Mouse (Mus musculus): ENCODE results near the gene Lmbrd2.
"Not testable (repeated sequence)": the region's sequence is repeated elsewhere in the genome, so short reads cannot be mapped to it uniquely, and the experiment has no call there.

Lmbrd2 gene

DNA sequence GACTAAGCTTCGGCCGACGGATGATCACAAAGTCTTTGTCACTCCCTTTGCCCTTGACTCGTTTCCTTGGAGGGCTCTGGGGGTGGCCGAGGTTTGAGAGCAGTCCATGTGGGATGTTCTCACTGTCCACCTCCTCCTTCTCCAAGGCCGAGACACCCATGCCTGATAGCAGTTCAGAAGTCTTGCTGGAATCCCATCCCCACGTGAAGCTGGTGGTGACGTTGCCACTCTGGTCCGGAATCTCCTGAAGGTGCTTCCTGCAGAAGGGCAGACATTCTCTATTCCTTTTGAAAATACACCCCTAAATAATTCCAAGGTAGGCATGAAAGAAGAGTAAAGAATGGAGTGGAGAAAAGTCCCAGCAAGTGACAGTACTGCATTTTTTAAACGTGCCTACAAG lies 903 bp upstream of the Lmbrd2 start:
- peak; percentile 47 for DNase-seq

DNA sequence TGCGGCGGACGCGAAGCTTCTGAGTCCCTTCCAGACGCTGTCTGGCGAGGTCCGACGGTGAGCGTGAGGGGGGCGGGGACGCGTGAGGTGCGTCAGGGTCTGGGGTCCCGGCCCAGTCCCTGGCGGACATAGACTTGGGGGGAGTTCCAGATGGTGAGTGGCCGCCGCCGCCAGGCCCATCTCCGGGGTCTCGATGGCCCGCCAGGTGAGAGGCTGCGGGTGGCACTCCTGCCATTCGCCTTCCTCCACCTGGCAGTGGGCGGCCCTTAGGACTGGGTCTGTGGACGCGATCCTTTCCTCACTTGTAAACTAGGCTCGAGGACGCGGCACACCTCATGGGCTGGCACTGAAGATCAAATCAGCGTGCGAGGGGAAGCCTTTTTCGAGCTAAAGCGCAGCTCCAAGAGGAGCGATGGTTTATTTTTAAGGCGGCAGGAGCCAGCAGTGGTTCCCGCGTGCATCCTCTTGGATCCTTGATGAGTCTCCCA lies 378 bp downstream of the Lmbrd2 start:
- DNase-seq: no peak

DNA sequence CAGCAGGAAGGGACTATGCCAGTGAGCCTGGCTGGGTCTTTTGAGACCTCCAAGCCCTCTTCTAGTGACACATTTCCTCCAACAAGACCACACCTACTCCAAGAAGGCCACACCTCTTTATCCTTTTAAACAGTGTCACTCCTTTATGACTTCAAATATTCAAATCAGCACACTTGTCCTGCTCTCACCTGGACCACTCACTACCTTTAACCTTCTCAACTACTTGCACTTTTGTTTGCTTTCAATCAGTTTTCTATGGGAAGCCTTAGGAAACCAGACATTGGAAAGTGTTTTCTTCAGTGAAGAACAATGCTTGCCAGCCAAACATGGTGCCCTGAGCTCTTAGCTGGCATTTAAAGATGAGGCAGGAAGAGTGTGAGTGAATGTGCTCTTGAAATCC lies 15.0 kb downstream of the Lmbrd2 start, which contains the start of gene Skp2:
TSS of gene Skp2 (minus strand) at position 101 of the 400 bp plus-strand sequence.
- no peak for DNase-seq

DNA sequence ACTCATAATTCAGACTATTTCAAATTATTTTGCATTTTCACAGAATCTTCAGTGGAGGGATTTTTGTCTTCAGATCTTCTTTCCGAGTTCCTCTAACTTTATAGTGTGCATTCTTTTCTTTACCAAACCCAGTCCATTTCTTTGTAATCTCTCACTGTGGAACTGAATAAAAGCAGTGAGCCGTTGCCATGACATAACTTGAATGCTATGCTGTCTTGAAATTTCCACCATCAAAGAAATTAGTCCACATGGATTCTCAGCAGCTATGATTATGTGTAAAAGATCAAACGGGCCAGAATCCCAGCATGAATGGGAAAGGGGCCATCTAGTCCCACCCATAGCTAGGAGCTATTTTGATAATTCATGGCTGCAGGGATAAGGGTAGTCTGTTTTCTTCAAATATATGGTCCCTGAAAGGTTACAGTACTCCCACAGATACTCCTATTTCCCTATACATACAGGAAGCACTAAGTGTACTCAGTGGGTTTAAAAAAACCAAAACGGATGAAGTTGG lies 22.3 kb downstream of the Lmbrd2 start:
- no peak for DNase-seq

DNA sequence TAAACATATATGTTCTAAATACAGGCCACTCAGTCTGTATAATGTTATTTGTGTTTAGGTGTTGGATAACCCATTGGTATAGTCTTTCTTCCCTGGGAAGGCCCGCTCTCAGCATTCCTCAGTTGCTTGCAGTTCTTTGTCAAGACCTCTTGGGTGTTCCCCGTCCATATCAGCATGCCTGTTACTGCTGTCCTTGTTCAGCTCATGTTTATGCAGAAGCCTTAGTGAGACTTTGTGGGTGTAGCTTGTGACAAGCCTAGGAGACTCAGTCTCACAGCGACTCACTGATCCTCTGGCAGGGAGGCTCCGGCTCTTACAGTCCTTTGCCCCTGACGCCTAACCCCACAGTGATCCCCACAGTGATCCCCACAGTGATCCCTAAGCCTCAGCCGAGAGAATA lies 23.8 kb downstream of the Lmbrd2 start:
- no peak for DNase-seq

DNA sequence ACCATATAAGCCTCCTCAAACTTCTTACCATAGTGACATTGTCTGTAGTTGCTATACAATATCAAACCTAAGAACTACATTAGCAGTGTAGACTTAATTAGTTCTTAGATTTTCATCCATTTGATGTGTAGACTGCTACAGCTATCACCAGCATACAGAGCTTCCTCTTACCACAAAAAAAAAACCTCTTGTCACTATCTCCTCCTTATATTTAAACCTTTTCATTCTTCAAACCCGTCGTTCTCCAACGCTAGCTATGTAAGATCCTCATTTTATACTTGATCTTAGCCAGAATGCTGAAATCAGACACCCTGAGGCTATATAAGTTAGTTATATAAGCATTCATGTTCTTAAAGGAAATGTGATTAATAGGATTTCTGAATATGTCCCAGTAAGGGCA lies 36.7 kb downstream of the Lmbrd2 start:
- no peak for DNase-seq

DNA sequence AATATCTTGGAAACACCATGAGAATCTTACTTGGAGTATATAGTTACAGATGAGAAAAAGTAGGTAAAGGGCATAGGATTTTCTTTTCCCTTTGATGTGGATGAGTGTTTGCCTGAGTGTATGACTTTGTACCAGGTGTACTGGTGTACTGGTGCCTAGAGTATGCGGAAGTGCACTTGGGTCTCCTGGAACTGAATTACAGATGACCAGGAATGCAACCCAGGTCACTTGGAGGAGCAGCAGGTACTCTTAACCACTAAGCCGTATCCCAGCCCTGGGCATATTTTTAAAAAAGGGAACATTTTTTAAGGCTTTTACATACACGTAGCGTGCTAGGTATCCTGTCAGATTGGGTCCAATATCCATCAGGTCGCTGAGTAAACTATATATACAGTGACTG lies 43.6 kb downstream of the Lmbrd2 start:
- no peak for DNase-seq

DNA sequence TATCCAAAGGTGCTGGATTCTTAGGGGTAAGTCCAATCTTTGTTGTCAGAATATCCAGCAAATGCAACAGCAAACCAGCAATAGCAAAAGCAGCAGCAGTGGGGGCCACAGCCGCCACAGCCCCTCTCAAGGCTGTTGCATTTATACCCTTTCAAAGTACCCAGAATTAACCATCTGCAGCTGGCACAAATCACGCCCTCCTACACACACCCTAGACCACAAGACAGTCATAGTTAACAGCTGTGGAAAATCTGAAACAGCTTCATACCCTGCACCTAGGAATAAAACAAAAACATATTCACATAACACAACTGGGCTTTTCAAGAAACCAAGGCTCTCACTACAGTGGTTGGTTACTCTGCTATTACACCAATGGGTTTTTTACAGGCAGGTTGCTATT lies 49.4 kb downstream of the Lmbrd2 start:
- DNase-seq: no peak

DNA sequence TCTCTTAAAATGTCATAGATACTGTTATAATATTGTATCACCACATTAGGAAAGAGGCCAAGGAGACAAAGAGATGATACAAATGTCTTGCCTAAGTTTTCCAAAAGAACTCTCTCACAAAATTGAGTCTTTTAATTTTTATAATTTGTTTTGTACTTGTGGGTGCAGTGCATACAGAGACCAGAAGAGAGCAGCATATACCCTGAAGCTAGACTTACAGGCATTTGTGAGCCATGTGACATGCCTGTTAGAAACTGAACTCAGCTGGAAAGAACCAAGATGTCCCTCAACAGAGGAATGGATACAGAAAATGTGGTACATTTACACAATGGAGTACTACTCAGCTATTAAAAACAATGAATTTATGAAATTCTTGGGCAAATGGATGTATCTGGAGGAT lies 52.3 kb downstream of the Lmbrd2 start:
- DNase-seq: not testable (repeated sequence)

DNA sequence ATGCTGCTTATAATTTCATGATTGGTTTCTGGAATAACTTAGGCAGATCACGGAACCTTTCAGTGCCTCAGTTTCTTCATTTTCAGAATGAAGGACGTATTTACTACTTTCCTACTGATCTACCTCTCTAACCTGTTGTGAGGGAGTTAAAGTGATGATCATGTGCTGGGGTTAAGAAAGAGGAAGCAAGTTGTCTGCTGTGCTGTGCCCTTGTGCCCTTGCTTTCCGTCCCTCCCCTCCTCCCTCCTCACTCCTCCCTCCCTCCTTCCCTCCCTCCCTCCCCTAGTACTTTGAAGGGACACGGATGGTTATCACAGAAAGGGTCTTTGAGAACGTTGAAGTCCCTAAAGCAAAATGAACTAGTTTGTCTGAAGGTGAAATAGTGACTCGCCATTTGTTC lies 58.1 kb downstream of the Lmbrd2 start:
- DNase-seq: no peak

DNA sequence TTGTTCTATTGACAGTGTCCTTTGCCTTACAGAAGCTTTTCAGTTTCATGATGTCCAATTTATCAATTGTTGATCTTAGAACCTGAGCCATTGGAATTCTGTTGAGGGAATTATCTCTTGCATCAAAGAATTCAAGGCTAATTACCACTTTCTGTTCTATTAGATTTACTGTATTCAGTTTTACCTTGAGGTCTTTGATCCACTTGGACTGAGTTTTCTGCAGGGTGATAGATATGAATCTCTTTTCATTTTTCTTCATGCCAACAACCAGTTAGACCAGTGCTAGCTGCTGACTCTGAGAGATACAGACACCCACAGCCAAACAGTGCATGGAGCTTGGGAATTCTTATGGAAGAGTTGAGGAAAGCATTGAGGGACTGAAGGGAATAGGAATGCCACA lies 71.5 kb downstream of the Lmbrd2 start:
- no peak for DNase-seq

DNA sequence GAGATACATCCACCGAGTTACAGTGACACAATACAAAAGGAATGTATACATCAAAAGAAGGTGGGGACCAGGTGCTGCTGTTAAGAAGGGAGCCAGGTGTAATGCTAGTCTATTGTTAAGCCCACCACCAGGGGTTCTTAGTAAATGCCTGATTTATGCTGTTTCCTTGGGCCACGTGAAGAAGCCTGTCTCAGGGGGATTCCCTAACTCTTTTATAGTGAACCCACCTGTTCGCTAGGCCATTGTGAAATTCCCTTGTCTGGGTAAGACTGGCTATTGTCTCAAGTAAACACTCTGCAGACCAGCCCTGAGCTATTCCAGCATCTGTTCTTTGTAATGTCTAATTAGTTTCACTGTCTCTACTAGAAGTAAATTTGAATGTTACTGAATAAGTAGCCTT lies 72.7 kb downstream of the Lmbrd2 start:
- not testable (repeated sequence) for DNase-seq

DNA sequence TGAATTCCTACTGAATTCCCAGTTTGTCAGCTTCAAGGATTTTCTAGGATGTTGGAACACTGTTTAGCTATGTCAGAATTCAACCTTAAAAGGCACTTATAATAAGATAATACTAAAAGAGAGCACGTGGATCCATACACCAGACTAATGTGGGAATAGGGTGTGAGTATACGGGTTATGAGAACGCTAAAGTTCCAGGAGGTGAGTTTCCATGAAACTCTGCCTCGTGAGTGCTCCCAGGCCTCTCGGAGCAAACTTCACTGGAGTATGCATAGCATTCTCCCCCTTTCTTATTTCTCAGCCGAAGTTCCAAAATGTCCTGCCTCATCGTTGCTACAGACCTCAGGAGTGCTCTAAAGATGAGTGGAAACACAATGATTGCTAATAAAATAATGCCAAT lies 73.1 kb downstream of the Lmbrd2 start:
- DNase-seq: not testable (repeated sequence)

DNA sequence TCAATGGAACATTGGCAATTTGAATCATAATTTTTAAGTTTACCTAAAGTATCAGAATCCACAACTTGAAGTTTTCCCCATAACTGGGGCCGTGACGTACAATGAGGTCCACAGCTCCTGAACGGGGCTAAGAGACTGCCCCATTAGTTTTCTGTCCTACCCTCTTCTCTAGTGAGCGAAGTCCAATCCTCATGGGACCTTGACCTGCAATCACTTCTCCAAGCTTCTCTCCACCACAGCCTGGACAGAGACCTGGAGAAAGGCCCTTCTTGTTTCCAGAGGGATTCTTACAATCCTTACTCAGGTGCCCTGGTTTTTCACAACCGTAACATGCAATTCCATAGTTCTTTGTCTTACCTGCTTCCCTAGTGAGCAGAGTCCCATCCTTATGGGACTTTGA lies 76.1 kb downstream of the Lmbrd2 start:
- no peak for DNase-seq

DNA sequence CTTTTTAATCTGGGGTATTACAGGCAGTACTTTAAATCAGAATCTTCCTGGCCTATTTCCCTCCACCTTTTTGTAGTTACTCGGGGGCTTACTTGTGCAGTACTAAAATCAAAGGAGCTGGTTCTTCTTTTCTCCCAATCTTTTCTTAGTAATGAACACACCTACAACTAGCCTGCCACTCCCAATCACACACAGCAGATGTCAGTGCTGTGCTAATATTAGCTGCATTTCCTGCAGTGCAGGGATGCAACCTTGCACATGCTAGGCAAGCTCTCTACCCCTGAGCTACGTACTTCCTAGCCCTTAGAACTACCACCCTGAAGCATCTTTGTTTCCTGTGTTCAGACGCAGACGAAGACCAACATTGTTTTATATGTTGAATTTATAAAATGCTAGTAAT lies 90.6 kb downstream of the Lmbrd2 start:
- not testable (repeated sequence) for DNase-seq

DNA sequence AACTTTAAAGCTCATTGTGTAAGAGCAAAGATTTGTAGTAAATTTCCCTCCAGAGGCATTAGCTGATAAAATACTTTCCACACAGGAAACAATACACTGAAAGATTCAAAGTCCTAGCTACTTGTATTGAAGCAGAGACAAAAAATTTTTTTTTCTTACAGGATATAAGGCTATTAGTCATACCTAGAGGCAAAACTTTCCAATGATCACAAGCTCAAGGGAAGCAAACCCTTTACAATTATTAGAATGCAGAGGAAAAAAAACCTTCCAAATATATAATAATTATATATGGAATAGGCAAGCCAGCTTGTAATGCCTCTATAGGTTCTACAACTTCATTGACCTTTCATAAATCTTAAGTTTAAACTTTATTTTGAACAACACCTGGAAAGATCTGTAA lies 106.0 kb downstream of the Lmbrd2 start:
- no peak for DNase-seq

Measured in cerebellum, adult 11-12 months (tissue).